Mouse (Mus musculus) CH12.LX (cell line): ENCODE measurements around the gene Fgfr4. TPM values are rescaled to one million over a fixed set of nuclear protein-coding genes. Genes with fewer than 3 reads are reported as not detected.

ENCODE experiments used
- DNase-seq: peaks from one replicate; pipeline ENCODE4 v3.0.0-alpha.2; 2013; ENCODE audit errors: extremely low read depth
- H3K27ac ChIP-seq: 2 replicates; pipeline ENCODE4 v1.5.1; 2012; ENCODE audit warnings: low read depth, mild to moderate bottlenecking, control low read depth, moderate library complexity; ENCODE audit not compliant: insufficient read depth
- H3K27me3 ChIP-seq: replicated peaks from 2 replicates; pipeline ENCODE3; 2012; ENCODE audit warnings: inconsistent platforms
- H3K36me3 ChIP-seq, 2 experiments: replicated peaks in 1 of 2; 2 replicates each; pipeline versions ENCODE3 to v1.6.1; 2012; ENCODE audit warnings: inconsistent platforms in 1 of 2, low read length in 1 of 2, mild to moderate bottlenecking in 1 of 2, mixed read lengths in 1 of 2, moderate library complexity in 1 of 2; ENCODE audit not compliant: control insufficient read depth in 1 of 2, insufficient read depth in 1 of 2
- H3K4me1 ChIP-seq, 2 experiments: 2 replicates each; pipeline ENCODE4 v1.6.1; 2012; ENCODE audit warnings: inconsistent platforms in 1 of 2, moderate library complexity in 1 of 2; ENCODE audit not compliant: insufficient read depth in 2 of 2, control insufficient read depth in 1 of 2
- H3K4me2 ChIP-seq: 2 replicates; pipeline ENCODE4 v1.6.1; 2012; ENCODE audit warnings: low read depth, mild to moderate bottlenecking, control low read depth; ENCODE audit not compliant: poor library complexity, insufficient read depth, severe bottlenecking
- H3K4me3 ChIP-seq, 3 experiments: fragments of 150-350 bp in 1 of 3; sonication (generic) in 1 of 3; replicated peaks in 1 of 3; 2 replicates each; pipeline versions ENCODE3 to v1.5.1; 2011 to 2012; ENCODE audit warnings: low read depth in 2 of 3, low read length in 2 of 3, mild to moderate bottlenecking in 2 of 3, moderate library complexity in 2 of 3, control low read depth in 1 of 3, improper control_type of control experiment in 1 of 3, inconsistent platforms in 1 of 3, mixed read lengths in 1 of 3; ENCODE audit not compliant: poor library complexity in 1 of 3
- H3K79me2 ChIP-seq: replicated peaks from 2 replicates; pipeline ENCODE4 v1.6.1; 2012; ENCODE audit warnings: mild to moderate bottlenecking, moderate library complexity; ENCODE audit not compliant: control insufficient read depth, poor library complexity, insufficient read depth, severe bottlenecking; ENCODE audit errors: extremely low read depth
- H3K9ac ChIP-seq: 2 replicates; pipeline ENCODE4 v1.6.1; 2012; ENCODE audit warnings: low read depth, mild to moderate bottlenecking, control low read depth, moderate library complexity; ENCODE audit not compliant: insufficient read depth
- H3K9me3 ChIP-seq: replicated peaks from 2 replicates; pipeline ENCODE3; 2012; ENCODE audit warnings: low read length, inconsistent platforms, mixed read lengths
- CHD2 ChIP-seq: IDR thresholded peaks from 2 replicates; pipeline ENCODE4 v1.6.1; 2011; ENCODE audit warnings: low read length, improper control_type of control experiment
- CTCF ChIP-seq, 2 experiments: IDR thresholded peaks in 1 of 2; conservative IDR thresholded peaks in 1 of 2; 2 replicates each; pipeline ENCODE4 v1.5.1; 2011 to 2012; ENCODE audit warnings: low read depth in 2 of 2, low read length in 2 of 2, improper control_type of control experiment in 1 of 2, inconsistent platforms in 1 of 2, mild to moderate bottlenecking in 1 of 2, moderate library complexity in 1 of 2
- HCFC1 ChIP-seq: IDR thresholded peaks from 2 replicates; pipeline ENCODE4 v1.6.1; 2012; ENCODE audit warnings: low read depth, mild to moderate bottlenecking, inconsistent platforms, low read length, improper control_type of control experiment
- MAZ ChIP-seq: IDR thresholded peaks from 2 replicates; pipeline ENCODE4 v1.6.1; 2012; ENCODE audit warnings: low read depth, mild to moderate bottlenecking, inconsistent platforms, low read length, improper control_type of control experiment, moderate library complexity
- MEF2A ChIP-seq: IDR thresholded peaks from 2 replicates; pipeline ENCODE4 v1.6.1; 2014; ENCODE audit warnings: low read depth, mild to moderate bottlenecking, inconsistent platforms, low read length, improper control_type of control experiment, borderline replicate concordance
- NRF1 ChIP-seq: IDR thresholded peaks from 2 replicates; pipeline ENCODE4 v1.6.1; 2014; ENCODE audit warnings: low read depth, mild to moderate bottlenecking, inconsistent platforms, low read length, improper control_type of control experiment, moderate library complexity
- PAX5 ChIP-seq: IDR thresholded peaks from 2 replicates; pipeline ENCODE4 v1.6.1; 2012; ENCODE audit warnings: low read length, inconsistent platforms, mixed read lengths
- RAD21 ChIP-seq: IDR thresholded peaks from 2 replicates; pipeline ENCODE4 v1.6.1; 2011; ENCODE audit warnings: low read depth, mild to moderate bottlenecking, low read length, improper control_type of control experiment, moderate library complexity
- SIN3A ChIP-seq: IDR thresholded peaks from 2 replicates; pipeline ENCODE4 v1.6.1; 2012; ENCODE audit warnings: low read length, improper control_type of control experiment, inconsistent platforms
- SMC3 ChIP-seq: IDR thresholded peaks from 2 replicates; pipeline ENCODE4 v1.6.1; 2011; ENCODE audit warnings: low read depth, low read length, improper control_type of control experiment
- UBTF ChIP-seq: IDR thresholded peaks from 2 replicates; pipeline ENCODE4 v1.6.1; 2012; ENCODE audit warnings: low read depth, mild to moderate bottlenecking, inconsistent platforms, low read length, improper control_type of control experiment, moderate library complexity
- USF1 ChIP-seq: IDR thresholded peaks from 2 replicates; pipeline ENCODE4 v1.6.1; 2014; ENCODE audit warnings: low read depth, mild to moderate bottlenecking, inconsistent platforms, low read length, improper control_type of control experiment
- ZC3H11A ChIP-seq: IDR thresholded peaks from 2 replicates; pipeline ENCODE4 v1.6.1; 2012; ENCODE audit warnings: low read depth, mild to moderate bottlenecking, inconsistent platforms, low read length, improper control_type of control experiment
- ZMIZ1 ChIP-seq: IDR thresholded peaks from 2 replicates; pipeline ENCODE4 v1.6.1; 2012; ENCODE audit warnings: low read depth, mild to moderate bottlenecking, inconsistent platforms, low read length, improper control_type of control experiment
- ZNF384 ChIP-seq: IDR thresholded peaks from 2 replicates; pipeline ENCODE4 v1.6.1; 2012; ENCODE audit warnings: low read depth, low read length, improper control_type of control experiment, inconsistent platforms
- dilution Hi-C: fragments of 300-500 bp; cut with MboI; formaldehyde crosslinking; loops from 2 replicates; pipeline ENCODE4 v1.14.3; 2020; ENCODE audit warnings: low sequenced_read_pairs; ENCODE audit not compliant: extremely low pct_unique_long_range_greater_than_20kb, extremely low pct_ligation_motif_present
- in situ Hi-C: fragments of 300-500 bp; cut with MboI; formaldehyde crosslinking; loops from 3 replicates; pipeline ENCODE4 v1.14.3; 2019; ENCODE audit warnings: low sequenced_read_pairs, low pct_ligation_motif_present, low pct_unique_long_range_greater_than_20kb, mixed read lengths
- polyA plus RNA-seq: library from polyadenylated mRNA; unstranded; fragments of >175 nt; gene quantifications from 2 replicates; pipeline ENCODE4 v1.2.1, GENCODE M21; 2012; ENCODE audit warnings: low read depth; ENCODE audit not compliant: insufficient read length
- total RNA-seq, 2 experiments: library from RNA; depleted of rRNA; stranded (reverse); fragments of 300-350 nt in 1 of 2; fragments of >200 nt in 1 of 2; gene quantifications; 2 replicates each; pipeline ENCODE4 v1.2.3; 2012 to 2014

The Fgfr4 gene
- total and polyA plus RNA-seq, 3 experiments: not detected

- Histone ChIP-seq H3K36me3 (no peaks in the 10 kb centered on the region), H3K4me3 (no peak overlapping the region), H3K27me3 (peaks cover 6% of the 10 kb centered on the region), H3K4me2 (no peak overlapping the region), H3K9me3 (no peaks in the 10 kb centered on the region), H3K79me2 (no peaks in the 10 kb centered on the region), H3K4me1 (0 out of 4 replicates have a peak, but pooled peaks cover 0 to 3% of the 10 kb centered on the region in 2 experiments), H3K9ac (no peak overlapping the region), H3K27ac (no peak overlapping the region)
- no peak for TF ChIP-seq HCFC1
- peak; percentile 81 for TF ChIP-seq CHD2
- TF ChIP-seq ZC3H11A: peak; percentile 32; the same call in 1 of the 2 replicates
- no peak for TF ChIP-seq USF1
- TF ChIP-seq SMC3: peak; percentile 79
- peak; percentile 69; the same call in 1 of the 2 replicates for TF ChIP-seq MAZ
- TF ChIP-seq RAD21: peak; percentile 86
- peak; percentile 70 to 91 for TF ChIP-seq CTCF (conservative IDR thresholded peaks at IDR 0.05 in 1 of 2, IDR thresholded peaks at IDR 0.05 in 1 of 2; ENCODE audit: low read depth in 2 of 2, low read length in 2 of 2)
- no peak for TF ChIP-seq UBTF
- TF ChIP-seq ZMIZ1: no peak
- dilution Hi-C loops (no loop called here), in situ Hi-C loops (loop anchor here (10.0 kb wide), 1 partner anchor 384 kb away; no protein-coding TSS in a partner anchor)
- DNase-seq: peak; percentile 75
Measured at GRCm38 (mm10) chr13:55178556-55178955, 26.1 kb downstream of the Fgfr4 start.

DNA sequence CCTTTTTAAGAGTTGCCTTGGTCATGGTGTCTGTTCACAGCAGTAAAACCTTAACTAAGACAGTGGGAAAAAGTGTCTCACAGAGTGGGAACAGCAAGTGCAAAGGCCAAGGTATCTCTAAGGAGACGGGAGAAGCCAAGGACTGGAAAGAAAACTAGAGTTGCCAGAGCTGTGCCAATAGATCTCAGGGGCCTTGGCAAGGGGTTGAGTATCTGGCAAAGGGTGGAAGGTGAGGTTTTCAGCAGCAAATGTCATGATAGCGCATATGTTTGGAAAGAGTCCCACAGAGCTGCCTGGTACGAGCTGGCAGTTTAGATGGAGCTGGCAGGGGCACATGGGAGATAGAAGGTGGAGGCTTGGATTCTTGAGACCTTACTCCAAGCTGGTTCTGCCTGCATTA, 27.2 kb downstream of the Fgfr4 start:
- 0 out of 4 replicates have a peak, but pooled peaks cover 0 to 3% of the 10 kb centered on the region in 2 experiments for H3K4me1 ChIP-seq
- in situ Hi-C loops: loop anchor here (10.0 kb wide), 1 partner anchor 385 kb away; no protein-coding TSS in a partner anchor
- H3K79me2 ChIP-seq: no peaks in the 10 kb centered on the region
- H3K27me3 ChIP-seq: peaks cover 2% of the 10 kb centered on the region
- no peaks in the 10 kb centered on the region for H3K36me3 ChIP-seq
- no peak overlapping the region for H3K27ac ChIP-seq
- TF ChIP-seq SIN3A (no peak), MEF2A (no peak), PAX5 (no peak), ZNF384 (no peak), ZMIZ1 (no peak), NRF1 (no peak)
- TF ChIP-seq, all 38 proteins: peak for 0
- dilution Hi-C loops: no loop called here
- Histone ChIP-seq H3K9ac (no peak overlapping the region), H3K9me3 (no peaks in the 10 kb centered on the region), H3K4me3 (no peak overlapping the region), H3K4me2 (no peak overlapping the region)
- DNase-seq: no peak
